Mouse (Mus musculus) forebrain, embryonic 10.5 days (tissue): ENCODE data around the gene Scgb1a1. TPM values are rescaled to one million over a fixed set of nuclear protein-coding genes. Genes with fewer than 3 reads are reported as not detected.
"Not testable (repeated sequence)": the region's sequence is repeated elsewhere in the genome, so short reads cannot be mapped to it uniquely, and the experiment has no call there.

ENCODE experiments used
- DNase-seq: peaks from one replicate; pipeline ENCODE4 v3.0.0-alpha.2; 2017; ENCODE audit warnings: low spot score; ENCODE audit errors: extremely low spot score
- H3K27ac ChIP-seq: fragments of 300-500 bp; sonication (generic); 2 replicates; pipeline ENCODE4 v1.5.1; 2016; ENCODE audit warnings: mild to moderate bottlenecking
- H3K27me3 ChIP-seq: fragments of 300-500 bp; sonication (generic); 2 replicates; pipeline ENCODE4 v1.6.1; 2016; ENCODE audit warnings: mild to moderate bottlenecking; ENCODE audit not compliant: poor library complexity, severe bottlenecking
- H3K36me3 ChIP-seq: fragments of 300-500 bp; sonication (generic); replicated peaks from 2 replicates; pipeline ENCODE4 v1.6.1; 2016; ENCODE audit warnings: mild to moderate bottlenecking, moderate library complexity
- H3K4me1 ChIP-seq: fragments of 300-500 bp; sonication (generic); 2 replicates; pipeline ENCODE4 v1.6.1; 2016
- H3K4me3 ChIP-seq: fragments of 300-500 bp; sonication (generic); 2 replicates; pipeline ENCODE4 v1.5.1; 2016; ENCODE audit warnings: mild to moderate bottlenecking, moderate library complexity
- H3K9me3 ChIP-seq: fragments of 300-500 bp; sonication (generic); 2 replicates; pipeline ENCODE4 v1.6.1; 2016; ENCODE audit warnings: mild to moderate bottlenecking, moderate library complexity
- WGBS: fragments of 180-500 bp; shearing (Covaris S2); methylation state at CpG from one replicate; pipeline ENCODE4 v1.1.7; 2016; 5-methylcytosine and 5-hydroxymethylcytosine counted together
- polyA plus RNA-seq: library from polyadenylated mRNA; unstranded; fragments of >200 nt; fragmentation: Nextera tagmentation; extraction: Ambion mirVana; gene quantifications from 2 replicates; pipeline ENCODE4 v1.2.1, GENCODE M21; 2016

The Scgb1a1 gene
- polyA plus RNA-seq, result not detected in 2 replicates

DNA sequence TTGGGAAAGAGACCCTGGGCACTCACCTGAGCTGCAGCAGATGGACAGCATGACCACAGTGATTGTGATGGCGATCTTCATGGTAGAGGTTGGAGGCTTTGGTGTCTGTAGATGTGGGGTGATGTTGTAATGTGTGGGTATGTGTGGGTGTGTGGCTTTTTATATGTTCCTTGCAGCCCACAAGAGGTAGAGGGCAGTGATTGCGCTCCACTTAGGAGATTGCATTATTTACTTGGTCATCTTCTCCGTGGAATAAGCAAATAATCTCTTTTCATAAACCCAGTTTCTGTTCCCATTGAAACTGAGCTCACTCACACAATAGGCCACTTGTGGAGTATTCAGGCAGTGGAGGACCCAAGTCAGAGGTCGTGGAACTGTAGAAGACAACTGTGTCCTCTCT, at the start of gene Scgb1a1:
Gene Scgb1a1 (minus strand): TSS at position 138 of the 400 bp plus-strand sequence.
- no peak within 1 kb of the TSS for H3K27ac ChIP-seq
- DNase-seq, result no peak
- H3K4me3 ChIP-seq, result no peak within 1 kb of the TSS
- 82% methylated on average over 4 of the region's 4 CpGs for WGBS
- peaks cover 3% of the 10 kb centered on the region for H3K4me1 ChIP-seq
- no peaks in the 10 kb centered on the region for H3K9me3 ChIP-seq
- peaks cover 7% of the 10 kb centered on the region for H3K27me3 ChIP-seq
- H3K36me3 ChIP-seq, result no peaks in the 10 kb centered on the region

DNA sequence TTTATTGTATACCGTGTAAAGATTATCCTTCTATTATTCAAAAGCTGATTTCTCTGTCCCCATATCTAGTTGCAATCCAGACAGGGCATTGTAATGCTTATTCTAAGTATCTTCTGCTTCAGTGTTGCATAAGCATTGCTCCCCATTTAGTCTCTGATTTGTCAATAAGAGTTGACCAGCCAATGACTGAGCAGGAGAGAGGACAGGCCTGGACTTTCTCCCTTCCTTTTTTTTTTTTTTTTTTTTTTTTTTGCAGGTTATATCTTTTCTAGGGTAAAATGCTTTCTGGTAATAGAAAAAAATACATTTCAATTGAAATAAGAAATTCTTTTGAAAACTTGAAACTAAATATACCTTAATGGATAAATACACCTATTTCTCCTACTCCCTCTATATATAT, 49.4 kb upstream of the Scgb1a1 start:
- Histone ChIP-seq H3K36me3 (peaks cover 5% of the 10 kb centered on the region), H3K4me3 (no peak overlapping the region), H3K4me1 (peaks cover 25% of the 10 kb centered on the region), H3K27ac (no peak overlapping the region), H3K27me3 (no peaks in the 10 kb centered on the region), H3K9me3 (no peaks in the 10 kb centered on the region)
- WGBS, result 93% methylated on average over 1 of the region's 1 CpGs
- DNase-seq, result no peak

DNA sequence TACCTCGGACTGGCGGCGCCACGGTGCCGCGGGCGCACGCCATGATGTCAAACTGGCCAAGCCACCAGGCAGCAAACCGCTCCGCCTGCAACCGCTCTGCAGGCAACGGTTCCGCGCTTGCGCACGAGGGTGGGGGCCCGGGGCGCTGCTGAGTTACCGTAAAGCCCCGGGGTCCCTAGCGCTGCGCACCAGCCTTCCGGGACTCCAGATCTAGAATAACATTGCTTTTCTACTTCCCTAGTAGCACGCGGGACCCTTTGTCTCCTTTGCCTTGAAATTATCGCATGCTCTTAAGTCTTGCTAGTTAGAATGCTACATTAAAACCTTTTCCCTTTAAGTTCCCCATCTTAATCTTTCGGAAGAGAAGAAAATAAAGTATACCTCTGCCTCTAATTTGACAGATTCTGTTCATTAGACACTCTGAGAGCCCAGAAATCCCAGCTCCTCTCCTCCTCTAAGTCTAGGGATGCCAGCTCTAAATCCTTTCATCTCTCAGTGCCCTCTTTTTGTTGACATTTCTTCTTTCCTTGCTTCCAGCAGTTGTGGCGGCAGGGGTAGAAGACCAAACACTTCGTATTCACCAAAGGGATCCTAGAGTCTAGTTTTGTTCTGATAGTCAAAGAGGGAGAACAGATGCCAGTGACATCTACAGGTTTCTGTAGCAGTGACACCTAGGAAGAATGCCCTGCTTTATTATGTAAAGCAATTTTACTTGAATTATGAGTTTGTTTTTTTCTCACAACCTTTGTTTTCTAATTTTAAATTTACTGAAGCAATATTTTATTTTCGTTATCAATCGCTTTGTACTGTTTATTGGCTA, 48.0 kb upstream of the Scgb1a1 start, which contains the start of gene Asrgl1:
Gene Asrgl1 (minus strand): TSS at position 125 of the 820 bp plus-strand sequence.
- peaks cover 25% of the 10 kb centered on the region for H3K4me1 ChIP-seq
- no peaks in the 10 kb centered on the region for H3K9me3 ChIP-seq
- peak within 1 kb of the TSS; percentile 80 for H3K4me3 ChIP-seq
- no peaks in the 10 kb centered on the region for H3K27me3 ChIP-seq
- peak; percentile 87 for DNase-seq
- H3K27ac ChIP-seq, result peak within 1 kb of the TSS; percentile 88
- 12% methylated on average over 31 of the region's 31 CpGs for WGBS
- peaks cover 5% of the 10 kb centered on the region for H3K36me3 ChIP-seq

DNA sequence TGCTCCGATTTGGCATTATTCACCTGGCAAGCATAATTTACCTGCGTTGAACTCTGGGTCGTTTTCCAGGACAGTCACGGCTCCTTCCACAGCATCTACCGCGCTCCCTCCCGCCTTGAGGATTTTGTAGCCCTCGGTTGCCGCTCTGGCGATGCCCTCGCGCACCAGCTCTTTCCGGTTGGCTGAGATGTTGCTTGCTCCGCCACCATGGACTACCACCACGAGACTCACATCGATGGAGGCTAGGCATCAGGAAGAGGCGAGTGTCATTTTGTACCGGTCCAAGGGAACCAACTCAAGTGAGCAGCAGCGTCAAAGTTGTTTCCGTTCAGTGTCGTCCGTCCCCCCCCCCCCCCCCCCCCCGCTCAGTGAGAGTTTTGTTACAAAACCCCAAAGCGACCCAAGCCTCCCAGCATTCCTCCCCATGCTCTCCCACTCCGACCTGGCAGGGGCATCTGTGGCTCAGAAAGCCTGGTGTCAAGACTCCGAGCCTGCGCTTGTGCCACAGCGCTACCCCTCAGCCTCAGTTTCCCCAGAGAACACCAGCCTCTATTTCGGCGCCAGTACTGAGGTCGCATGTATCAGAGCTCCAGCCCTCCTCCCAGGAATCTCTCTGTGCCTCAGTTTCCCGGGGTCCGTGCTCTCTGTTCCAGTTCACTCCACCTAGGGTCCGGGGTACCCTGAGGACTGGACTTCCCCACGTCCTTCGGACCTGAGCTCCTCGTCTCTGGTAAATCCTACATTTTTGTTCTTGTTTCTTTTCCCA, 47.2 kb upstream of the Scgb1a1 start:
- H3K9me3 ChIP-seq, result no peaks in the 10 kb centered on the region
- H3K36me3 ChIP-seq, result peaks cover 5% of the 10 kb centered on the region
- H3K4me1 ChIP-seq, result peaks cover 25% of the 10 kb centered on the region
- peak; percentile 41 for DNase-seq
- H3K27me3 ChIP-seq, result no peaks in the 10 kb centered on the region
- H3K4me3 ChIP-seq, result peak overlapping the region; percentile 80
- H3K27ac ChIP-seq, result peak overlapping the region; percentile 88
- WGBS, result 2% methylated on average over 34 of the region's 37 CpGs

DNA sequence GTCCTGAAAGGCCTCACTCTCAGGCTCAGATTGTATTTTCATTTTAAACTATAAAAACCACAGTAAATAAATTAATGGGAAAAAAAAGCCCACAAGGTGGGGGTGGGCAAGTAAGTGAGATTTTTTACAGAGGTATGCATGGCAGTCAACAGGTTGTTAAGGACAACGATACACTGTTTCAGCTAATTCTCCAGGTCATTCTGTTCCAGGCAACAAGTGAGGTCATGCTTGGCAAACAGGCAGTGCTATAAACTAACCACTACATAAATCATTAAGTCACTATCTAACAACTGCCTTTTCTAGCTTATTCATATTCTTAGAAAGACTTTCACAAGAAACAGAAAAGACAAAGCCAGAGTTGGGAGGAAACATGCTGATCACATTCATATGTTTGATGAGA, 42.2 kb upstream of the Scgb1a1 start:
- no peak for DNase-seq
- Histone ChIP-seq H3K9me3 (no peaks in the 10 kb centered on the region), H3K27me3 (no peaks in the 10 kb centered on the region), H3K4me3 (no peak overlapping the region), H3K36me3 (peaks cover 24% of the 10 kb centered on the region), H3K4me1 (peaks cover 19% of the 10 kb centered on the region), H3K27ac (no peak overlapping the region)
- WGBS, result 90% methylated on average over 1 of the region's 1 CpGs

DNA sequence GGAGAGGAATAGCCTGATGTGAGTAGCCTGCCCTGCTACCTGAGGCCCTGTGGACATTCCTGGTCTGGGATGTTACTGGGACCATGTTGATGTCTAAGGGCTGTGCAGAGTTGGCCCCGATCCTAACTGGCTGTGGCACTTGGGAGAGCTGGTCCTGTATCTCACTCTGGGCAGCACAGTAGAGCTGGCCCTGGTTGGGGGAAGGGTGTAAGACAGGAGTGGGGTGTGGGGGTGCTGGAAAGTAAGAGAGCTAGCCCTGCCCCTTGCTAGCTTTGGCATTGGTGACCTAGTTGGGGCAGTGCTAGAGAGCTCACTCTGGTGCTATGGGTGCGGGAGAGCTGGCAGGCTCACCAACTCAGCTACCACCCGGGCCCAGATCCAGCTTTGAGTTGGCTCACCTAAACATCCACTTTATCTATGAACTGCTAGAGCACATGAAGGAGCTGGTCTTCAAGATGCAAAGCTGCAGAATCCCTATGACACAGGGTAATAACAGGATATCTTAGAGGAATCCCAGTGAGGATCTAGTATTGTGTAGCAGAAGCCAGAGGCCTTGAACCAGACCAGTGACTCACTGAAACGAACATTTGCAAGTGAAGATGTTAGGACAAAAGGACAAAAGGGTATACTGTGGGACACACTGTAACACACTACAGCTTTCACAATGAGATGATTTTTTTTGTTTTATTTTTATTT, 40.9 kb upstream of the Scgb1a1 start:
- peaks cover 24% of the 10 kb centered on the region for H3K36me3 ChIP-seq
- H3K27ac ChIP-seq, result no peak overlapping the region
- WGBS, result 91% methylated on average over 4 of the region's 4 CpGs
- peaks cover 3% of the 10 kb centered on the region; the same call in 1 of the 2 replicates for H3K9me3 ChIP-seq
- H3K4me1 ChIP-seq, result peaks cover 7% of the 10 kb centered on the region; the same call in 1 of the 2 replicates
- no peak overlapping the region for H3K4me3 ChIP-seq
- peak; percentile 10 for DNase-seq
- no peaks in the 10 kb centered on the region for H3K27me3 ChIP-seq

DNA sequence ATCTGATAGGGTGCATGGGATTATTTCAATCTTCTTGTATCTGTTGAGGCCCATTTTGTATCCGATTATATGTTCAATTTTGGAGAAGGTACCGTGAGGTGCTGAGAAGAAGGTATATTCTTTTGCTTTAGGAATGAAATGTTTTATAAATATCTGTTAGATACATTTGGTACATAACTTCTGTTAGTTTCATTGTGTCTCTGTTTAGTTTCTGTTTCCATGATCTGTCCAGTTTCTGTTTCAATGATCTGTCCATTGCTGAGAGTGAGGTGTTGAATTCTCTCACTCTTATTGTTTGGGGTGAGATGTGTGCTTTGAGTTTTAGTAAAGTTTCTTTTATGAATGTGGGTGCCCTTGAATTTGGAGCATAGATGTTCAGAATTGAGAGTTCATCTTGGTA, 36.2 kb upstream of the Scgb1a1 start:
- peaks cover 16% of the 10 kb centered on the region for H3K36me3 ChIP-seq
- H3K27me3 ChIP-seq, H3K9me3 ChIP-seq, DNase-seq, H3K4me3 ChIP-seq, H3K4me1 ChIP-seq, H3K27ac ChIP-seq: not testable (repeated sequence)
- 94% methylated on average over 2 of the region's 2 CpGs for WGBS

DNA sequence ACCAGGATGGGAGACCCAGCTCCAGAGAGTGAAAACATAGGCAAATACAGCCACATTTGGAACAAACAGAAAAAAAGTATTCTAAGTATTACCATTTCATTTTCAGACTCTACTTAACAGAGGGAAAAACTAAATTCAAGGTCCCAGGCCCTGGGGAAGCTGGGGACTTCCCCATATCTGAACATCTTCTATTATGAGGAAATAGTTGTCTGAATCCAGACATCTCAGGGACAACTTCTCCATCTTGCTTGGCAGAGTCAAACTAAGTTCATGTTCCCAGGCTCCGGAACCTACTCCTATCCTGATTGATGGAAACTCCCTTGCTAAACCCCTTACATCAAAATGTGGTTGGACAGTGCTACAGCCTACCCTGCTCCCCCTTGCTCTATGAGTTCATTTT, 34.6 kb upstream of the Scgb1a1 start:
- Histone ChIP-seq H3K4me3 (no peak overlapping the region), H3K27ac (no peak overlapping the region), H3K36me3 (peaks cover 10% of the 10 kb centered on the region), H3K27me3 (no peaks in the 10 kb centered on the region), H3K9me3 (peaks cover 3% of the 10 kb centered on the region; the same call in 1 of the 2 replicates), H3K4me1 (no peaks in the 10 kb centered on the region)
- no peak for DNase-seq
- WGBS, result 93% methylated on average over 1 of the region's 1 CpGs

DNA sequence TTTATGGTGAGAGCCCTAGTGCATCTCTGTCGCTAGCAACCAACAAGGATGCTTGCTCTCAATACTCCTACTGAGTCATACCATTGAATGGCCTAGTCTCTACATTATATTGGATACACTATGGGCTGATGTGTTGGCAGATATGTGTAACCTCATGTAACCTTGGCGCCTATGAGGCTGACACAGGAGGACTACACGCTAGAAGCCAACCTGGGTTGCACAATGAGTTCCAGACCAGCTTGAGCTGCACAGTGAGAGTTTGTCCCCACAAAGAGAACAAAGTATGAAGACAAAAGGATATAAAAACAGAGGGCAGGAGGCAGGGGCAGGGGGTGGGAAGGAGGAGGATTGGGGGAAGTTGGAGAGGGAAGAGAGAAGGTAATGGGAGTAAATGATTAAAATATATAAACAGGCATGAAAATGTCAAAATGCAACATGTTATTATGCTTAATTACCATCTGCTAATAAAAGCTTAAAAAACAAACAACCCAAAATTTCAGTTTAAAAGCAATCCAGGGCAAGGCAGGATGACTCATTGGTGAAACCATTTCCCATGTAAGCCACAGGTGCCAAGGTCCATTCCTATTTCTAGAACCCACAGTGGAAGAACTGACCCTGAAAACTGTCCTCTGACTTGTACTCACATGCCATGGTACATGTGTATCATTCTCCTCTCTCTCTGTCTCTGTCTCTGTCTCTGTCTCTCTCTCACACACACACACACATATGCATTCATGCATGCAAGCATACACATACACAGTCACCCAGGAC, 32.1 kb upstream of the Scgb1a1 start:
- peaks cover 3% of the 10 kb centered on the region; the same call in 1 of the 2 replicates for H3K9me3 ChIP-seq
- H3K27ac ChIP-seq, result no peak overlapping the region
- H3K4me1 ChIP-seq, result no peaks in the 10 kb centered on the region
- no peak for DNase-seq
- H3K27me3 ChIP-seq, result no peaks in the 10 kb centered on the region
- no peak overlapping the region for H3K4me3 ChIP-seq
- H3K36me3 ChIP-seq, result peaks cover 12% of the 10 kb centered on the region
- 91% methylated on average over 3 of the region's 3 CpGs for WGBS

DNA sequence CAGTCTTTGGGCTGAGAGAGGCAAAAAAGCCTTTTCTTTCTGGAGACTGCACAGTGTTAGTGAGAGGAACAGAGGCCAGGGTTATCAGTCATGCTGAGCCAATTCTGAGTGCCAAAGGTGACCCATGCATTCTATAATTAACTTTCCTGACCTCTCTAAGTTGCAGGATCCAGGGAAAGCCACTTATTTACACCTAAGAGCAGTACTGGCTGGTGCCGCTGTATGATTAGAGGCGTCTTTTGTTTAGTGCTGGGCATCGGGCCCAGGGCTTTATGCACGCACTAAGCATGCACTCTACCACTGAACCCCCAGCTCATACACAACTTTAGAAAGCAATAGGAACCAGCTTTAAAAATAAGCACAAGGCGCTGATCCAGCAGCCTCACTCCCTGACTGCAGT, 29.5 kb upstream of the Scgb1a1 start:
- 93% methylated on average over 5 of the region's 5 CpGs for WGBS
- DNase-seq, result no peak
- H3K9me3 ChIP-seq, result no peaks in the 10 kb centered on the region

DNA sequence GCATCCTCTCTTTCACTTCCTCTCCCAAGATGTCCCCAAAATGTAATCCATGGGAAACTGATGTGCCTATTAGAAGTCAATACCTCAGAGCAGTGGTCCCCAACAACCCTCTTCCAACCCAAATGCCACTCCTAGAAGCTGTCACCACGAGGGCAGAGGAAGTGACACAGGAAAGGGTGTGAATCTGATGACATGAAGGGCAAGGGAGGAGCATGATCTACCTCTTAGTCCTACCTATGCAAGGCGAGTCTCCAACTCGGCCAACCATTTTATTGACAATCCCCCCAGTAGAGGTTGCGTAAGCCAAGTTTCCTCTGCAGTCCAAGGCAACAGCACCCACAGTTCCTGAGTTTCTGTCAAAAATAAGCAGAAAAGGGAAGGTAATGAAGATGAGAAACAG, 28.5 kb upstream of the Scgb1a1 start:
- H3K36me3 ChIP-seq, result peaks cover 32% of the 10 kb centered on the region
- H3K9me3 ChIP-seq, result no peaks in the 10 kb centered on the region
- no peak overlapping the region for H3K4me3 ChIP-seq
- WGBS, result 81% methylated on average over 4 of the region's 4 CpGs
- H3K27me3 ChIP-seq, result no peaks in the 10 kb centered on the region
- no peaks in the 10 kb centered on the region for H3K4me1 ChIP-seq
- no peak for DNase-seq
- H3K27ac ChIP-seq, result no peak overlapping the region

More for the DNA sequence above, 29.5 kb upstream of the Scgb1a1 start:
- Histone ChIP-seq H3K27ac (no peak overlapping the region), H3K27me3 (no peaks in the 10 kb centered on the region), H3K4me1 (no peaks in the 10 kb centered on the region), H3K36me3 (peaks cover 32% of the 10 kb centered on the region), H3K4me3 (no peak overlapping the region)

DNA sequence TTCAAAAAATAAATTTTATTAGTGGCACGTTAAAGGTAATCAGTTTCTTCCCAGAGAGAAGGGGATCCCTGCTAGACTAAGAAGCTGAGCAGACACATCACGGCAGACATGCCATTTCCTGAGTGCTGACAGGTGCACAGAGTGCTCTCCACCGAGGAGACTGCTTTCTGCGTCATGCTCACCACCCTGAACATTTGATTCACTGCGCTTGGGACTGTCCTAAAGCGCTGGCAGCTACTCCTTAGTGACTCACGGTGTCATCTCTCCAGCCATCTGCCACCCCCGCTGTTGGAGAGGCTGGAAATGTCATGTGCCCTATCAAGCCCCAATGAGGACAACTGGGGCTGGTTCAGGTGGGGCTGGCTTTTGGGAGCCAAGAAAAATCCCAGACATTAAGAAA, 24.3 kb upstream of the Scgb1a1 start:
- H3K27ac ChIP-seq, result no peak overlapping the region
- H3K9me3 ChIP-seq, result no peaks in the 10 kb centered on the region
- H3K27me3 ChIP-seq, result no peaks in the 10 kb centered on the region
- DNase-seq, result no peak
- no peak overlapping the region for H3K4me3 ChIP-seq
- H3K36me3 ChIP-seq, result peaks cover 28% of the 10 kb centered on the region
- peaks cover 5% of the 10 kb centered on the region for H3K4me1 ChIP-seq
- 78% methylated on average over 8 of the region's 8 CpGs for WGBS
